Mouse (Mus musculus): ENCODE measurements at regions not wholly inside any gene's neighbourhood (a gene's known extent, or its start where the extent isn't known, plus 50 kb on each side); places are given as distances from the start of the nearest gene placed in this dataset.

GRCm38 (mm10) chr3:81426765-81427164 is 390.5 kb downstream of the Pdgfc start:
- Histone ChIP-seq H3K9me3 (replicated peaks; ENCODE audit: low read length) (no peaks in the 10 kb centered on the region), H3K9ac (ENCODE audit: insufficient read depth, low read depth) (no peak overlapping the region), H3K27ac (ENCODE audit: insufficient read depth, low read depth) (no peak overlapping the region), H3K79me2 (replicated peaks; ENCODE audit: control insufficient read depth, extremely low read depth, insufficient read depth, poor library complexity, severe bottlenecking) (no peaks in the 10 kb centered on the region), H3K4me1 (ENCODE audit: control insufficient read depth in 1 of 2, insufficient read depth in 2 of 2) (peaks cover 0 to 3% of the 10 kb centered on the region in 2 experiments; a peak in 1 of 4 replicates), H3K36me3 (replicated peaks in 1 of 2; ENCODE audit: control insufficient read depth in 1 of 2, insufficient read depth in 1 of 2, low read length in 1 of 2) (no peaks in the 10 kb centered on the region), H3K4me3 (replicated peaks in 1 of 3; ENCODE audit: low read depth in 2 of 3, low read length in 2 of 3, poor library complexity in 1 of 3) (no peak overlapping the region), H3K4me2 (ENCODE audit: insufficient read depth, low read depth, poor library complexity, severe bottlenecking) (no peak overlapping the region), H3K27me3 (replicated peaks) (no peaks in the 10 kb centered on the region)
- dilution Hi-C loops (cut with MboI; ENCODE audit: extremely low pct_ligation_motif_present, extremely low pct_unique_long_range_greater_than_20kb, low sequenced_read_pairs) (no loop called here), in situ Hi-C loops (cut with MboI; ENCODE audit: low pct_ligation_motif_present, low pct_unique_long_range_greater_than_20kb, low sequenced_read_pairs) (no loop called here)
- no peak for TF ChIP-seq MAX (IDR thresholded peaks at IDR 0.05; ENCODE audit: low read length)
- no peak for TF ChIP-seq USF1 (IDR thresholded peaks at IDR 0.05; ENCODE audit: low read depth, low read length)
- no peak for TF ChIP-seq ZKSCAN1 (IDR thresholded peaks at IDR 0.05; ENCODE audit: borderline replicate concordance, low read depth, low read length)
- TF ChIP-seq PAX5 (IDR thresholded peaks at IDR 0.05; ENCODE audit: low read length), result no peak
- TF ChIP-seq EP300 (IDR thresholded peaks at IDR 0.05; ENCODE audit: low read length), result no peak
- TF ChIP-seq KAT2A (IDR thresholded peaks at IDR 0.05; ENCODE audit: insufficient replicate concordance, low read length), result no peak
- no peak for DNase-seq (ENCODE audit: extremely low read depth)
